Mouse (Mus musculus) small intestine, adult 2 months (tissue): ENCODE data around the gene Adh5.

Experiments
- CTCF ChIP-seq: fragments of 200-500 bp; IDR thresholded peaks from 2 replicates; pipeline ENCODE4 v1.5.1; 2012; ENCODE audit warnings: low read depth, mild to moderate bottlenecking, control low read depth, inconsistent platforms, low read length, moderate library complexity, mixed read lengths; ENCODE audit not compliant: insufficient replicate concordance, insufficient read length; ENCODE audit errors: extremely low read depth
- POLR2A ChIP-seq: fragments of 200-500 bp; IDR thresholded peaks from 2 replicates; pipeline ENCODE4 v1.6.1; 2012; ENCODE audit warnings: low read depth, mild to moderate bottlenecking, control low read depth, inconsistent platforms, low read length, moderate library complexity

DNA sequence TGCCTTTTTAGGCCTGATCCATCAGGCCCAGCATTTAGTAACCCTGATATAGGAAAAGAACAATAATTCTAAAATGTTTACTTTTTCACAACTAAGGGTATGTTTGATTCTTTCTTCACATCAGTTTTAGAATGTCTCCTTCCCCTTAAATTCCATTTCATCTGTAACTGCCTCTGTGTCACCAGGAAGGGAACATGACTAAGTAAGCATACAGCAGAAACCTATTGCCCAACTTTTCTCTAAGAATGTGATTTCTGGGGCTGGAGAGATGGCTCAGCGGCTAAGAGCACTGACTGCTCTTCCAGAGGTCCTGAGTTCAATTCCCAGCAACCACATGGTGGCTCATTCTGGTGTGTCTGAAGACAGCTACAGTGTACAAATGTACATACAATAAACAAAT is 11.3 kb downstream of the Adh5 start:
- TF ChIP-seq CTCF (no peak), POLR2A (no peak)
